Mouse (Mus musculus) hindbrain, embryonic 11.5 days (tissue): Measurements from ENCODE around the gene Cit. TPM values are rescaled to one million over a fixed set of nuclear protein-coding genes. Genes with fewer than 3 reads are reported as not detected.
A peak's percentile ranks its signal among the peaks of the same experiment; 100 is the strongest.
"Not testable (repeated sequence)": the region's sequence is repeated elsewhere in the genome, so short reads cannot be mapped to it uniquely, and the experiment has no call there.

Experiments used
- ATAC-seq: fragments of 200-750 bp; cut with Nextera tagmentation; 2 replicates; pipeline ENCODE4 v1.8.0; 2017; ENCODE audit warnings: mild to moderate bottlenecking, moderate TSS enrichment, moderate library complexity; ENCODE audit not compliant: low FRiP score
- DNase-seq: peaks from one replicate; pipeline ENCODE4 v3.0.0-alpha.2; 2015; ENCODE audit warnings: low spot score
- H3K27ac ChIP-seq: fragments of 300-500 bp; sonication (generic); 2 replicates; pipeline ENCODE4 v1.5.1; 2014; ENCODE audit warnings: mild to moderate bottlenecking, low read depth, low read length
- H3K27me3 ChIP-seq: fragments of 300-500 bp; sonication (generic); 2 replicates; pipeline ENCODE4 v1.6.1; 2014; ENCODE audit warnings: mild to moderate bottlenecking, low read length, moderate library complexity, mixed read lengths; ENCODE audit not compliant: control insufficient read depth, insufficient read depth
- H3K36me3 ChIP-seq: fragments of 300-500 bp; sonication (generic); 2 replicates; pipeline ENCODE4 v1.6.1; 2014; ENCODE audit warnings: mild to moderate bottlenecking, low read length, moderate library complexity, mixed read lengths; ENCODE audit not compliant: control insufficient read depth, insufficient read depth
- H3K4me1 ChIP-seq: fragments of 300-500 bp; sonication (generic); replicated peaks from 2 replicates; pipeline ENCODE4 v1.6.1; 2014; ENCODE audit warnings: low read length, mixed read lengths; ENCODE audit not compliant: control insufficient read depth, insufficient read depth
- H3K4me2 ChIP-seq: fragments of 300-500 bp; sonication (generic); replicated peaks from 2 replicates; pipeline ENCODE4 v1.6.1; 2014; ENCODE audit warnings: mild to moderate bottlenecking, low read depth, low read length
- H3K4me3 ChIP-seq: fragments of 300-500 bp; sonication (generic); 2 replicates; pipeline ENCODE4 v1.5.1; 2014; ENCODE audit warnings: low read depth, low read length
- H3K9ac ChIP-seq: fragments of 300-500 bp; sonication (generic); 2 replicates; pipeline ENCODE4 v1.6.1; 2014; ENCODE audit warnings: low read depth, low read length
- H3K9me3 ChIP-seq: fragments of 300-500 bp; sonication (generic); 2 replicates; pipeline ENCODE4 v1.6.1; 2016; ENCODE audit warnings: low read length; ENCODE audit not compliant: control insufficient read depth
- WGBS: fragments of 180-500 bp; shearing (Covaris S2); extraction: QIAGEN DNeasy Blood & Tissue Kit; methylation state at CpG from one replicate; pipeline ENCODE4 v1.1.7; 2014; 5-methylcytosine and 5-hydroxymethylcytosine counted together
- polyA plus RNA-seq: library from polyadenylated mRNA; unstranded; fragments of >200 nt; fragmentation: Nextera tagmentation; extraction: Ambion mirVana; gene quantifications from 2 replicates; pipeline ENCODE4 v1.2.1, GENCODE M21; 2014

The Cit gene
- 27.1 and 33.6 TPM in 2 replicates for polyA plus RNA-seq

DNA sequence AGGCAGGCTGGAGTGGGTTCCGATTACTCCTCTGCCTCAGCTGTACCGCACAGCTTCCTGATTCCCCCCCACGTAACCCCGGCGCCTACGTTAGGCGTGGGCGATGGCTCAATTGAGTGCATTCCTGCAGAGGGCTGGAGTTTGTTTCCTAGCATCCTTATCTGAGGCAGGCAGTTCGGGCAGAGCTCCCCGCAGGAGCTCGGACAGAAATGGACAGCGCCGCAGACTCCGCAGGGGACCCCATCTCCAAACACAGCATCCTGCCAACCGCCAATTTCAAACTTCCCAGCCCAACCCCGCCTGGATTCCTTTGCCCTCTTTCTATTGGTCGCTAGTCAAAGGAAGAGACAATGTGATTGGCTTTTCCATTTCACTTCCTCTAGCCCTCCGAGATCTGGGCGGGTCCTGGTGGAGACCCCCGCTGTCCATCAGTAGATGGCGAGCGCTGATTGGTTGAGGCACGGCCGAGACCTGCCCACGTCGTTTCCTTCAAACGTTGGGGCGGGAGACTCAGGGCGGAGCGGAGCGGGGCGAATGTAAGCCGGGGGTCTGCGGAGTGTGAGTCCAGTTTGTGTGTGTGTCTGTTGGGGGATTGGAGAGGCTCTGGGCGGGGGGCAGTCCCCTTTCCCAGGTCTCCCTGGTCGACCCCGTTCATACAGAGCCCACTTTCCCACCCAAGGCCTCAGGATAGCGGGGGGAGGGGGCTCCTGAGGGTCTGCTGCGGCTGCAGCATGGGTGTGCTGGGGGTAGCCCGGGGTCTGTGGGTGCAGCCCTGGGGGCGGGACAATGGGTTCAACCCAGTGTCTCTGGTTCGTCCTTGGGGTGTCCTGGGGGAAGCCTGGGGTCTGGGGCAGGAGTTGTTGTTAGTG is at the start of gene Cit:
Gene Cit, plus strand, starts transcription at position 513 of the 869 bp plus-strand sequence.
- 0% methylated on average over 38 of the region's 42 CpGs for WGBS
- Histone ChIP-seq H3K4me2 (peak within 1 kb of the TSS; percentile 85), H3K4me1 (0 out of 2 replicates have a peak, but pooled peaks cover 2% of the 10 kb centered on the region), H3K27ac (peak within 1 kb of the TSS; percentile 52), H3K36me3 (no peaks in the 10 kb centered on the region), H3K9me3 (no peaks in the 10 kb centered on the region), H3K27me3 (no peaks in the 10 kb centered on the region), H3K9ac (peak within 1 kb of the TSS; percentile 76), H3K4me3 (peak within 1 kb of the TSS; percentile 82)
- ATAC-seq = peak; percentile 98
- peak; percentile 97 for DNase-seq

DNA sequence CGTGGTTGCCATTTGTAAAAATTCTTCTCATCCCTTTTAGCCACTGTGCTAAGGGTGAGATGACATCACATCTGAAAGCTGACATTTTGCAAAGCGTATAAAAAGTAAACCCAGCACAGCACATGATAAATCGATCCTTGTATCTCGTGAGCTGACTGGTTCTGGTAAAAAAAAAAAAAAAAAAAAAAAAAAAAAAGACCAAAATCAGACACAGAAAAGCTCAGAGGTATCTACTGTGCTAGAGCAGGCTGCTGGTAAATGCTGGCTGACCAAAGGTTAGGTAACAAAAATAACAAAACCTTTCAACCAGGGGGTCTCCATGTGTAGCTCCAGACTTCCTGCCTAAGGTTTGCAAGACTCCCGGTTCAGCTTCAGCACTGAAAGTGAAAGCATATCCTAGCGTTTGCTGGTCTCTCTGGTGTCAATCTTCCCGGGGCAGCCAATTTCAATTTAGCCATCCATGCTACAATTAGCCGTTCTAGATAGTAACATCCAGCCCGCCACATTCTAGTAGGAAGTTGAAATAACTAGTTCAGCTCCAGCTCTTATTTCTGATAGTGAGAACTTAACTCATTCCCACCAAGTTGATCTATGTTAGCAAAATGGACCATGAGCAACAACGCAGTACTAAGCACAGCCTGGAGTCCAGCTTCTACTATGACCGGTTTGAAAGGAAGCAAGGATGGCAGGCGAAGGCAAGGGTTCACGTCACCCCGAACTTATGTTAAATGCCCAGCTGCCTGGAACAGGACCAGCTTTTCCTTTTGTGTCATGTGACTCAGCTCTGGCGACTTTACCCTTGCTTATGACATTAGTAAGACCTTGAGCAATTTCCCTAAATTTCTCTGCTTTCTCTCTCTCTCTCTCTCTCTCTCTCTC is 45.8 kb upstream of the Cit start:
- Histone ChIP-seq H3K4me3 (no peak overlapping the region), H3K4me1 (no peaks in the 10 kb centered on the region), H3K9me3 (no peaks in the 10 kb centered on the region), H3K27me3 (no peaks in the 10 kb centered on the region), H3K4me2 (no peak overlapping the region), H3K36me3 (no peaks in the 10 kb centered on the region), H3K27ac (no peak overlapping the region), H3K9ac (no peak overlapping the region)
- DNase-seq = no peak
- ATAC-seq = no peak
- 70% methylated on average over 15 of the region's 15 CpGs for WGBS

GRCm38 (mm10) chr5:115799895-115800232 is 45.2 kb upstream of the Cit start:
- H3K4me2 ChIP-seq = no peak overlapping the region
- no peak for DNase-seq

DNA sequence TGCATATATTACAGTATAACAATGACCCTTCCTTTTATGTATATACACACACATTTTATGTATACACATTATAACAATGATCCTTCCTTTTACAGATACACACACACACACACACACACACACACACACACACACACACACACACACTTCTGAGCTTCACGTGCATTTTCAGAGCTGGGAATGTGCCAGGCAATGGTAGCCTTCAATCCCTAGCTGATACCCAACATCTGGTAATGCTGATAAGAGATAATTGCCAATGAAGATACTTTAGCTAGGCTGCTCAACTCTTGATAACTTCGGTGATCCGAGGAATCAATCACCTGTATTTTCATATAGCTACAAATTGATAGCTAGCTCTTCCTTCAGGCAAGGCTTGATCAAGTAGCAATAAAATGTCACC is 32.8 kb upstream of the Cit start:
- Histone ChIP-seq H3K9me3 (no peaks in the 10 kb centered on the region), H3K9ac (no peak overlapping the region), H3K4me3 (no peak overlapping the region), H3K27ac (no peak overlapping the region), H3K4me2 (no peak overlapping the region), H3K27me3 (no peaks in the 10 kb centered on the region), H3K4me1 (no peaks in the 10 kb centered on the region), H3K36me3 (no peaks in the 10 kb centered on the region)
- ATAC-seq = no peak
- no peak for DNase-seq
- 86% methylated on average over 3 of the region's 3 CpGs for WGBS

More at GRCm38 (mm10) chr5:115799895-115800232, 45.2 kb upstream of the Cit start:
- H3K9ac ChIP-seq = no peak overlapping the region
- H3K9me3 ChIP-seq = no peaks in the 10 kb centered on the region
- WGBS = 55% methylated on average over 4 of the region's 4 CpGs
- no peak overlapping the region for H3K4me3 ChIP-seq
- no peaks in the 10 kb centered on the region for H3K4me1 ChIP-seq
- no peaks in the 10 kb centered on the region for H3K27me3 ChIP-seq
- no peak overlapping the region for H3K27ac ChIP-seq
- no peaks in the 10 kb centered on the region for H3K36me3 ChIP-seq
- no peak for ATAC-seq

GRCm38 (mm10) chr5:115817022-115817421 is 28.1 kb upstream of the Cit start:
- no peaks in the 10 kb centered on the region for H3K9me3 ChIP-seq
- no peak overlapping the region for H3K4me2 ChIP-seq
- ATAC-seq = no peak
- DNase-seq = no peak
- no peaks in the 10 kb centered on the region for H3K36me3 ChIP-seq
- H3K4me1 ChIP-seq = no peaks in the 10 kb centered on the region
- 89% methylated on average over 6 of the region's 6 CpGs for WGBS
- H3K27ac ChIP-seq = no peak overlapping the region
- no peak overlapping the region for H3K9ac ChIP-seq
- no peaks in the 10 kb centered on the region for H3K27me3 ChIP-seq
- H3K4me3 ChIP-seq = no peak overlapping the region

- not testable (repeated sequence) for H3K9ac ChIP-seq, H3K4me2 ChIP-seq, H3K4me3 ChIP-seq, H3K27ac ChIP-seq, ATAC-seq, H3K9me3 ChIP-seq, DNase-seq, H3K36me3 ChIP-seq, H3K27me3 ChIP-seq, H3K4me1 ChIP-seq
- 81% methylated on average over 1 of the region's 1 CpGs for WGBS
Measured at GRCm38 (mm10) chr5:115817655-115818054, 27.4 kb upstream of the Cit start.

DNA sequence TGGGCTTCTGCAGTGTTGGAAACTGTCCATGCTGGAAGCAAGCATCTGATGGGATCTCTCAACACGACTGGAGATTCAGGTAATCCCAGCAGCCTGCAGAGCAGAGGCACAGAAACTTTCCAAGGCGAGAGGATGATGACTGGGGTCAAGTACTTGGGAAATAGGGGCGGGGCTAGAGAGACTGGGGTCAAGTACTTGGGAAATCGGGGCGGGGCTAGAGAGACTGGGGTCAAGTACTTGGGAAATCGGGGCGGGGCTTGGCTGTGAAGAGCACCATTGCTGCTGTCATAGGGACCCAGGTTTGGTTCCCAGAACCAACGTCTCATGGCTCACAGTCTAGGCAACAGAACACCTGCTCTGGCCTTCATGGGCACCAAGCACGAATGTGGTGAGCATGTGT is 25.1 kb upstream of the Cit start:
- no peak for ATAC-seq
- H3K4me1 ChIP-seq = no peaks in the 10 kb centered on the region
- DNase-seq = no peak
- H3K4me2 ChIP-seq = no peak overlapping the region
- no peak overlapping the region for H3K9ac ChIP-seq
- 79% methylated on average over 9 of the region's 9 CpGs for WGBS
- H3K9me3 ChIP-seq = no peaks in the 10 kb centered on the region
- no peaks in the 10 kb centered on the region for H3K27me3 ChIP-seq
- H3K27ac ChIP-seq = no peak overlapping the region
- H3K4me3 ChIP-seq = no peak overlapping the region
- no peaks in the 10 kb centered on the region for H3K36me3 ChIP-seq

DNA sequence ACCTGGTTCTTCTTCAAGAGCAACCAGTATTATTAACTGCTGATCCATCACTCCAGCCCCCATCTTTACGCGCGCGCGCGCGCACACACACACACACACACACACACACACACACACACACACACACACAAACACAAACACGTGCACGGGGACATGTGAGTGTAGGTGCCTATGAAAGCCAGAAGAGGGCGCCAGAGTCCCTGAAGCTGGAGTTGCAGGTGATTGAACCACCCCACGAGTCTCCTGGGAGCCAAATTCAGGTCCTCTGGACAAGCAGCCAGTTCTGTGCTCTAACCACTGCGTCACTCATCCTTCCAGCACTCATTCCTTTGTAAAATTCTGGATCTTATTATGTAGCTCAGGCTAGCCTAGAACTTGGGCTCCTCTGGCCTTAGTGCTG is 23.9 kb upstream of the Cit start:
- H3K27ac ChIP-seq = no peak overlapping the region
- no peaks in the 10 kb centered on the region for H3K4me1 ChIP-seq
- 92% methylated on average over 12 of the region's 12 CpGs for WGBS
- H3K36me3 ChIP-seq = no peaks in the 10 kb centered on the region
- DNase-seq (no peak), ATAC-seq (no peak)
- no peak overlapping the region for H3K4me3 ChIP-seq
- H3K4me2 ChIP-seq = no peak overlapping the region
- no peaks in the 10 kb centered on the region for H3K9me3 ChIP-seq
- no peak overlapping the region for H3K9ac ChIP-seq
- H3K27me3 ChIP-seq = no peaks in the 10 kb centered on the region
